Mouse (Mus musculus): ENCODE measurements around the gene Itga2b. TPM values are rescaled to one million over a fixed set of nuclear protein-coding genes. Genes with fewer than 3 reads are reported as not detected.

The Itga2b gene
- polyA plus RNA-seq, 1 experiment from 2014 or later = 11.0 TPM

- H3K4me1 ChIP-seq = peaks cover 67% of the 10 kb centered on the region
- no peak overlapping the region for H3K9ac ChIP-seq
- peaks cover 3% of the 10 kb centered on the region; the same call in 1 of the 2 replicates for H3K27me3 ChIP-seq
- peak overlapping the region; percentile 90; the same call in 1 of the 2 replicates for H3K4me2 ChIP-seq
- H3K9me3 ChIP-seq (replicated peaks) = no peaks in the 10 kb centered on the region
- no peak overlapping the region for H3K4me3 ChIP-seq (replicated peaks)
- WGBS = 44% methylated on average over 17 of the region's 17 CpGs
- no peak for ATAC-seq (replicated peaks; ENCODE audit: low FRiP score)
- H3K36me3 ChIP-seq = no peaks in the 10 kb centered on the region
- peak overlapping the region; percentile 96 for H3K27ac ChIP-seq
Observed at GRCm38 (mm10) chr11:102449043-102450008, 20.6 kb downstream of the Itga2b start.

DNA sequence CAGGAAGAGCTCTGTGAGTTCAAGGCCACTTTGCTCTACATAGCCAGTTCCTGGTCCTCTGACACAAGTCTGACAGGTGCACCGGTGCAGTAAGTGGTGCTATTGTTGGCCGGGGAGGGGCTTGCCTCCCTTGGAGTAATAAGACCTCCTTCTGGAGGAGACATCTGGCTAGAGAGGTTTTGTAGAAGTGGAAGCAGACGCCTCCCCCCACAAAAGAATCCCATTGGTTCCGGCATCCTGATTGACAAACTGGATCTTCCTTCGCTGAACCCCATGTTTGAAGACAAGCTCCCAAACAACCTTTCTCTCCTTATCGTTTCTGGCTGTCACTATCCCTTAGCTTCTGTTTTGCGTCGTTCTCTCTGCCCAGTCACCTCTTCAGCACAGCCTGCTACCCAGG, 21.6 kb downstream of the Itga2b start:
- Histone ChIP-seq H3K27me3 (peaks cover 3% of the 10 kb centered on the region; the same call in 1 of the 2 replicates), H3K36me3 (peaks cover 6% of the 10 kb centered on the region; the same call in 1 of the 2 replicates), H3K4me3 (replicated peaks) (no peak overlapping the region; the same call in 1 of the 2 replicates), H3K27ac (peak overlapping the region; percentile 96), H3K4me1 (peaks cover 64% of the 10 kb centered on the region), H3K4me2 (peak overlapping the region; percentile 90), H3K9ac (no peak overlapping the region), H3K9me3 (replicated peaks) (no peaks in the 10 kb centered on the region)
- no peak for ATAC-seq (replicated peaks; ENCODE audit: low FRiP score)
- 17% methylated on average over 8 of the region's 8 CpGs for WGBS

DNA sequence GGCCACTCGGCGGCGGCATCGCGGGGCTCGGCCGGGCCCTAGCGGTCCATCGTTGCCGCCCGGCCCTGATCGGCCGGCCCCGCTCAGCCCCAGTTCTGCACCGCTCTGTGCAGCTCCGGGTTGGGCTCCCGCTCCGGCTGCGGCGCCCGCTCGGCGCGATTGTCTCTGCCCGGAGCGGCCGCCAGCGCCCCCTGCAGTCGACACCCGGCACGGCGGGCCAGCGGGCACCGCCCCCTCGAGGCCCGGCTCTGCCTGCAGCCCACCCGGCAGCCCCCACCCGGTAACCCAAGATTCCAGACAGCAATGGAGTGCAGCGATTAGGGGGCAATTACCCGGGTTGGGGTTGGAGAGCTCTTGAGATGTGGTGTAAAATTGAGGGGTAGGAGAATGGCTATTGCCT, 22.4 kb downstream of the Itga2b start, which contains the start of gene Fam171a2:
Gene Fam171a2 (minus strand): TSS at position 186 of the 400 bp plus-strand sequence.
- Histone ChIP-seq H3K9ac (peak within 1 kb of the TSS; percentile 99), H3K27ac (peak within 1 kb of the TSS; percentile 96), H3K4me3 (replicated peaks) (peak within 1 kb of the TSS; percentile 97), H3K27me3 (peaks cover 3% of the 10 kb centered on the region; the same call in 1 of the 2 replicates), H3K9me3 (replicated peaks) (no peaks in the 10 kb centered on the region), H3K36me3 (peaks cover 13% of the 10 kb centered on the region), H3K4me1 (peaks cover 62% of the 10 kb centered on the region), H3K4me2 (peak within 1 kb of the TSS; percentile 90)
- peak; percentile 71 for ATAC-seq (replicated peaks; ENCODE audit: low FRiP score)
- 0% methylated on average over 40 of the region's 40 CpGs for WGBS

GRCm38 (mm10) chr11:102446581-102447461, 23.1 kb downstream of the Itga2b start:
- peak overlapping the region; percentile 99 for H3K9ac ChIP-seq
- peak overlapping the region; percentile 96 for H3K27ac ChIP-seq
- H3K4me2 ChIP-seq = peak overlapping the region; percentile 90
- peaks cover 62% of the 10 kb centered on the region for H3K4me1 ChIP-seq
- peaks cover 19% of the 10 kb centered on the region for H3K36me3 ChIP-seq
- under 1% methylated on average over 46 of the region's 49 CpGs for WGBS
- peak overlapping the region; percentile 97 for H3K4me3 ChIP-seq (replicated peaks)
- H3K27me3 ChIP-seq = no peaks in the 10 kb centered on the region; the same call in 1 of the 2 replicates
- peak; percentile 27 for ATAC-seq (replicated peaks; ENCODE audit: low FRiP score)
- H3K9me3 ChIP-seq (replicated peaks) = no peaks in the 10 kb centered on the region

DNA sequence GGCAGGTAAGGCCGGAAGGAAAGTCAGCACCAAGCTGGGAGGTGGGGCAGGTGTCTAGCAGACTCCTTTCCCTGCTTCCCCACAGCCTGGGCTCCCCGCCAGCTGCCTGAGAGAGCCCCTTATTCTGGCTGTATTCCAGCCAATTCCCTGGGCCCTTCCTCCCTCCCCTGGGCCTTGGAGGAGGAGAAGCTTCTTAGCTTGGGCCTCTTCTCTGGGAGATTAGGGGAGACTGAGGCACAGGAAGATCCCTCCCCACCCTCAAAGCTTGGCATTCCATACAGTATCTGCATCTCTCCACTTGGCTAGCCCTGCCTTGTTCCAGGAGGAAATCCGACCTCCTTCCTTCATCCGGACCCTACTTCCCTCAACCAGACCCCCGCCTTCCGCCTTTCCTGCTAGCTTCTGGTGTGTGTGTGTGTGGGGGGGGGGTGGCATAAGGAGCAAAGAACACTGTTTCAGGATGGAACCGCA, 24.0 kb downstream of the Itga2b start:
- Histone ChIP-seq H3K4me3 (replicated peaks) (peak overlapping the region; percentile 97), H3K4me1 (peaks cover 64% of the 10 kb centered on the region), H3K27ac (peak overlapping the region; percentile 96), H3K27me3 (no peaks in the 10 kb centered on the region; the same call in 1 of the 2 replicates), H3K9me3 (replicated peaks) (no peaks in the 10 kb centered on the region), H3K36me3 (peaks cover 28% of the 10 kb centered on the region), H3K9ac (peak overlapping the region; percentile 99), H3K4me2 (peak overlapping the region; percentile 90)
- no peak for ATAC-seq (replicated peaks; ENCODE audit: low FRiP score)
- 2% methylated on average over 7 of the region's 7 CpGs for WGBS

- peaks cover 65% of the 10 kb centered on the region for H3K4me1 ChIP-seq
- H3K9me3 ChIP-seq (replicated peaks) = no peaks in the 10 kb centered on the region
- H3K9ac ChIP-seq = peak overlapping the region; percentile 99
- peak overlapping the region; percentile 90 for H3K4me2 ChIP-seq
- H3K36me3 ChIP-seq = peaks cover 34% of the 10 kb centered on the region
- H3K4me3 ChIP-seq (replicated peaks) = peak overlapping the region; percentile 97
- no peaks in the 10 kb centered on the region; the same call in 1 of the 2 replicates for H3K27me3 ChIP-seq
- H3K27ac ChIP-seq = peak overlapping the region; percentile 96
- peak; percentile 55 for ATAC-seq (replicated peaks; ENCODE audit: low FRiP score)
- 12% methylated on average over 10 of the region's 10 CpGs for WGBS
Observed at GRCm38 (mm10) chr11:102445264-102445890, 24.5 kb downstream of the Itga2b start.

DNA sequence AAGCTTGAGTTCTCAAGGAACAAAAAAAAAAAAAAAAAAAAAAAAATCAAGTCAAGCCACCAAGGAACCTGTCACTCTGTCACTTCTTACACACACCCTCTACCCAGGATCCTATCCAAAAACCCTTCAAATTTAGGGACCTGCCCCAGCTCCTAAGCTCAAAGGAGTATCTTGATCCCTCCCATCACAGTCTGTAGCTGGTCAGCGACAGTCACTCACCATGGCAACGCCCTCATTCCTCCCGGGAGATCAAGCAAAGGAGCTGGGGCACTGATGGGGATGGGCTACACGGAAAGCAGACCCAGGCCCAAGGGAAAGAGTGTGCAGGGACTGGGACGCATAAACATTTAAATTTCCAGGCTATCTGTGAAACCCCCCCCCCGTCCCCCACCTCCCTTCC, 25.1 kb downstream of the Itga2b start:
- Histone ChIP-seq H3K4me1 (peaks cover 61% of the 10 kb centered on the region), H3K27me3 (no peaks in the 10 kb centered on the region; the same call in 1 of the 2 replicates), H3K36me3 (peaks cover 40% of the 10 kb centered on the region), H3K4me2 (peak overlapping the region; percentile 90), H3K4me3 (replicated peaks) (peak overlapping the region; percentile 97; the same call in 1 of the 2 replicates), H3K27ac (peak overlapping the region; percentile 96), H3K9ac (no peak overlapping the region), H3K9me3 (replicated peaks) (no peaks in the 10 kb centered on the region)
- WGBS = 12% methylated on average over 6 of the region's 6 CpGs
- no peak for ATAC-seq (replicated peaks; ENCODE audit: low FRiP score)

GRCm38 (mm10) chr11:102444321-102444720, 25.6 kb downstream of the Itga2b start:
- Histone ChIP-seq H3K36me3 (peaks cover 44% of the 10 kb centered on the region), H3K27ac (no peak overlapping the region), H3K4me3 (replicated peaks) (no peak overlapping the region), H3K9ac (no peak overlapping the region), H3K4me2 (no peak overlapping the region; the same call in 1 of the 2 replicates), H3K27me3 (0 out of 2 replicates have a peak, but pooled peaks cover under 1% of the 10 kb centered on the region), H3K4me1 (peaks cover 57% of the 10 kb centered on the region), H3K9me3 (replicated peaks) (no peaks in the 10 kb centered on the region)
- 82% methylated on average over 3 of the region's 3 CpGs for WGBS
- ATAC-seq (replicated peaks; ENCODE audit: low FRiP score) = no peak

GRCm38 (mm10) chr11:102443740-102444139, 26.2 kb downstream of the Itga2b start:
- H3K4me1 ChIP-seq = peaks cover 54% of the 10 kb centered on the region
- ATAC-seq (replicated peaks; ENCODE audit: low FRiP score) = no peak
- no peak overlapping the region for H3K4me3 ChIP-seq (replicated peaks)
- WGBS = 73% methylated on average over 12 of the region's 12 CpGs
- no peak overlapping the region for H3K9ac ChIP-seq
- H3K9me3 ChIP-seq (replicated peaks) = no peaks in the 10 kb centered on the region
- 0 out of 2 replicates have a peak, but pooled peaks cover 3% of the 10 kb centered on the region for H3K27me3 ChIP-seq
- H3K4me2 ChIP-seq = no peak overlapping the region
- H3K27ac ChIP-seq = no peak overlapping the region
- H3K36me3 ChIP-seq = peaks cover 50% of the 10 kb centered on the region

DNA sequence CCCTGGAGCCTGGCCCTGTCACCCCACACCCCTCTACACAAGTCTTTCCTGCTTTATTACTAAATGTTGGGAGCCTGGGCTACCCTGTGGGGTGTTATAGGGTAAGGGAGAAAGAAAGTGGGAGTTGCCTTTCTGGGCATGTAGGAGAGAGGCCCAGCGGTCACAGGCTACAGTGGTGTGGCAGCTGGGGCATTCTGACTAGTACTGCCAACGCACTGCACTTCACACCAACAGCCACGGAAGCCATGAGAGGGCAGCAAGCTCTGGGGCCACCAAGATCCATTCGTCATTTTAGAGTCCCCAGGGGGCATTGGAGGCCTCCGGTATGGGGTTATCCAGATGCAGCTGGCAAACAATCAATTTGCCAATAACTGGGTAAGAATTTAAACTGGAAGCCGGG, 27.8 kb downstream of the Itga2b start:
- H3K9me3 ChIP-seq (replicated peaks) = no peaks in the 10 kb centered on the region
- peaks cover 58% of the 10 kb centered on the region for H3K4me1 ChIP-seq
- 0 out of 2 replicates have a peak, but pooled peaks cover 3% of the 10 kb centered on the region for H3K27me3 ChIP-seq
- no peak overlapping the region for H3K4me3 ChIP-seq (replicated peaks)
- H3K9ac ChIP-seq = no peak overlapping the region
- ATAC-seq (replicated peaks; ENCODE audit: low FRiP score) = no peak
- H3K27ac ChIP-seq = no peak overlapping the region
- no peak overlapping the region for H3K4me2 ChIP-seq
- 87% methylated on average over 6 of the region's 6 CpGs for WGBS
- peaks cover 64% of the 10 kb centered on the region for H3K36me3 ChIP-seq

DNA sequence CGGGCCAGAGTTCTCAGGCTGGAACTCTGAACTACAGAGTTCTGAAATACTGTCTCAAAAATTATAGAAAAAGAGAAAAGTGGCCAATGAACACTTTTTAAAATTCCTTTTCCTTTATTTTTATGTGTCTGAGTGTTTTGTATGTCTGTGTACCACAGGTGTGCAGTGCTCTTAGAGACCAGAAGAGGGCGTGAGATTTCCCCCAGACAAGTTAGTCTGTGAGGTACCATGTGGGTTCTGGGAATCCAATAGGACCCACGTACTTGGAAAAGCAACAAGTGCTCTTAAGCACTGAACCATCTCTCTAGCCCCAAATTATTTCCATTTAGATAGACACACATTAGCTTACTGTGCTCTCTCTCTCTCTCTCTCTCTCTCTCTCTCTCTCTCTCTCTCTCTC, 28.5 kb downstream of the Itga2b start:
- 0 out of 2 replicates have a peak, but pooled peaks cover 3% of the 10 kb centered on the region for H3K27me3 ChIP-seq
- ATAC-seq (replicated peaks; ENCODE audit: low FRiP score) = no peak
- no peak overlapping the region for H3K27ac ChIP-seq
- H3K9me3 ChIP-seq (replicated peaks) = no peaks in the 10 kb centered on the region
- peaks cover 56% of the 10 kb centered on the region for H3K4me1 ChIP-seq
- no peak overlapping the region for H3K9ac ChIP-seq
- peaks cover 68% of the 10 kb centered on the region for H3K36me3 ChIP-seq
- no peak overlapping the region for H3K4me3 ChIP-seq (replicated peaks)
- H3K4me2 ChIP-seq = no peak overlapping the region
- 88% methylated on average over 3 of the region's 3 CpGs for WGBS

Measured in kidney, embryonic 15.5 days (tissue).